Mouse (Mus musculus) common myeloid progenitor, adult 5-6 weeks (primary cell): ENCODE measurements at regions not wholly inside any gene's neighbourhood (a gene's known extent, or its start where the extent isn't known, plus 50 kb on each side); places are given as distances from the start of the nearest gene placed in this dataset.

ENCODE experiments used
- ATAC-seq: replicated peaks from 2 replicates; pipeline ENCODE4 v1.8.0; 2016; ENCODE audit warnings: low read depth, mild to moderate bottlenecking, moderate TSS enrichment, inconsistent platforms; ENCODE audit not compliant: poor library complexity, severe bottlenecking

GRCm38 (mm10) chrX:137424259-137424658 is 146.1 kb upstream of the Il1rapl2 start:
- ATAC-seq, result 0 out of 2 replicates have a peak, but pooled peaks have one; percentile 52
